Mouse (Mus musculus) E14TG2a.4 (cell line): ENCODE data around the gene Macrod1.

Experiments
- CTCF ChIP-seq: conservative IDR thresholded peaks from 2 replicates; pipeline ENCODE4 v1.5.1; 2014; ENCODE audit warnings: low read length
- POU5F1 ChIP-seq: IDR thresholded peaks from 2 replicates; pipeline ENCODE4 v1.6.1; 2014; ENCODE audit warnings: low read length, borderline replicate concordance

- TF ChIP-seq CTCF (no peak), POU5F1 (no peak)
Observed at GRCm38 (mm10) chr19:7161064-7161463, 104.5 kb downstream of the Macrod1 start.
